Mouse (Mus musculus) midbrain, embryonic 13.5 days (tissue): ENCODE measurements around the gene Plin5. TPM values are rescaled to one million over a fixed set of nuclear protein-coding genes. Genes with fewer than 3 reads are reported as not detected.
A peak's percentile ranks its signal among the peaks of the same experiment; 100 is the strongest.
"Not testable (repeated sequence)": the region's sequence is repeated elsewhere in the genome, so short reads cannot be mapped to it uniquely, and the experiment has no call there.

Experiments used
- ATAC-seq: fragments of 200-750 bp; cut with Nextera tagmentation; 2 replicates; pipeline ENCODE4 v1.8.0; 2017; ENCODE audit warnings: mild to moderate bottlenecking, moderate TSS enrichment, moderate library complexity
- H3K27ac ChIP-seq: fragments of 300-500 bp; sonication (generic); 2 replicates; pipeline ENCODE4 v1.5.1; 2015; ENCODE audit warnings: inconsistent platforms, mild to moderate bottlenecking, moderate library complexity
- H3K27me3 ChIP-seq: fragments of 300-500 bp; sonication (generic); 2 replicates; pipeline ENCODE4 v1.6.1; 2015; ENCODE audit warnings: mild to moderate bottlenecking, inconsistent platforms
- H3K36me3 ChIP-seq: fragments of 300-500 bp; sonication (generic); 2 replicates; pipeline ENCODE4 v1.6.1; 2015; ENCODE audit warnings: mild to moderate bottlenecking, inconsistent platforms
- H3K4me1 ChIP-seq: fragments of 300-500 bp; sonication (generic); replicated peaks from 2 replicates; pipeline ENCODE4 v1.6.1; 2015; ENCODE audit warnings: inconsistent platforms
- H3K4me2 ChIP-seq: fragments of 300-500 bp; sonication (generic); replicated peaks from 2 replicates; pipeline ENCODE4 v1.6.1; 2015; ENCODE audit warnings: moderate library complexity, mild to moderate bottlenecking, inconsistent platforms
- H3K4me3 ChIP-seq: fragments of 300-500 bp; sonication (generic); replicated peaks from 2 replicates; pipeline ENCODE4 v1.5.1; 2015; ENCODE audit warnings: mild to moderate bottlenecking, inconsistent platforms
- H3K9ac ChIP-seq: fragments of 300-500 bp; sonication (generic); replicated peaks from 2 replicates; pipeline ENCODE4 v1.6.1; 2015; ENCODE audit warnings: mild to moderate bottlenecking, inconsistent platforms
- H3K9me3 ChIP-seq: fragments of 300-500 bp; sonication (generic); 2 replicates; pipeline ENCODE4 v1.6.1; 2016; ENCODE audit warnings: mild to moderate bottlenecking, inconsistent platforms
- WGBS: fragments of 180-500 bp; shearing (Covaris S2); methylation state at CpG from one replicate; pipeline ENCODE4 v1.1.7; 2015; 5-methylcytosine and 5-hydroxymethylcytosine counted together
- polyA plus RNA-seq: library from polyadenylated mRNA; unstranded; fragments of >200 nt; fragmentation: Nextera tagmentation; extraction: Ambion mirVana; gene quantifications from 2 replicates; pipeline ENCODE4 v1.2.1, GENCODE M21; 2015

The Plin5 gene
- polyA plus RNA-seq, 1 experiment from 2014 or later, result 0.43 TPM

- H3K4me3 ChIP-seq, result no peak overlapping the region
- no peak overlapping the region for H3K27ac ChIP-seq
- H3K9me3 ChIP-seq, result no peaks in the 10 kb centered on the region
- H3K36me3 ChIP-seq, result 0 out of 2 replicates have a peak, but pooled peaks cover 1% of the 10 kb centered on the region
- no peak overlapping the region for H3K4me2 ChIP-seq
- peaks cover 17% of the 10 kb centered on the region for H3K27me3 ChIP-seq
- WGBS, result 81% methylated on average over 3 of the region's 3 CpGs
- no peak overlapping the region for H3K9ac ChIP-seq
- H3K4me1 ChIP-seq, result peaks cover 7% of the 10 kb centered on the region
- ATAC-seq, result no peak
Observed at GRCm38 (mm10) chr17:56112743-56113142, 4.7 kb downstream of the Plin5 start.

DNA sequence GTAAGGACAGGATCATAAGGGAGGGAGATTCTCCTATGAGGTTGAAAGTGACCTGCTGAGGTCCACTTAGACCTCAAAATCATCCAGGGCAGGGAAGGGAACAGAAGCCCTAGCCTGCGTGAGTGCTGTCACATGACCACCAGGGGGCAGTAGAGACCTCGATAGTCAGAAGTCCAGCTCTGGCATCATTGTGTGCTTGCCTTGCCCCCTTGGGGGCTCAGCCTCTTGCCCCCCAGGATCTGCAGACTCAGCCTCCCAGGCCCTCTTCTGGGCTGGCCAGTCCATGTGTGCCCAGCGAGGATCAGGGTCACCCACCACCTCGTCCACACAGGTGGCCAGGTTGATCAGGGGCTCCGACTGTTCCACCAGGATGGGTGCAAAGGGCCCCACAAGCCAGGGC lies 5.5 kb downstream of the Plin5 start:
- 45% methylated on average over 5 of the region's 5 CpGs for WGBS
- Histone ChIP-seq H3K27ac (no peak overlapping the region), H3K27me3 (peaks cover 10% of the 10 kb centered on the region), H3K36me3 (0 out of 2 replicates have a peak, but pooled peaks cover 4% of the 10 kb centered on the region), H3K9me3 (no peaks in the 10 kb centered on the region), H3K4me3 (no peak overlapping the region), H3K4me2 (no peak overlapping the region), H3K4me1 (peaks cover under 1% of the 10 kb centered on the region; the same call in 1 of the 2 replicates), H3K9ac (no peak overlapping the region)
- peak; percentile 41 for ATAC-seq

DNA sequence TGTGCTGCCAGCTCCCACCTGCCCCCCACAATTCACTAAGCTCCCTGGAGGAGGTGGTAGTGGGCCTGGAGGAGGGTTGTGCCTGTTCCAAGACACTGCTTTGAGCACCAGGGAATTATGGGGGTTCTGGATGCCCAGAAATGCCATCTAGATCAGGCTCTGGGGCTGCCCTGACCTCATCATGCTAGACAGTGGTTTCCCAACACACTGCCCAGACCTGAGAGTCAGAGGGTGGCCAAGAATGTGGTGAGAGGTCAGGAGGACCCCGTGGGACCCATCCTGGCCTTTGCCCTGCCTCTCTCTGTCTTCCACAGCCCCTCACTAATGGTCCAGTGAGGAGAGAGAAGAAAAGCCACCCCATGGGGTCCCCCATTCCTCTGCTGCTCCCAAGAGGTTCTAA lies 6.4 kb downstream of the Plin5 start:
- H3K27me3 ChIP-seq, result peaks cover 2% of the 10 kb centered on the region; the same call in 1 of the 2 replicates
- 64% methylated on average over 1 of the region's 1 CpGs for WGBS
- no peak overlapping the region for H3K4me2 ChIP-seq
- ATAC-seq, result no peak
- H3K9ac ChIP-seq, result no peak overlapping the region; the same call in 1 of the 2 replicates
- H3K27ac ChIP-seq, result no peak overlapping the region
- no peaks in the 10 kb centered on the region for H3K4me1 ChIP-seq
- no peak overlapping the region for H3K4me3 ChIP-seq
- no peaks in the 10 kb centered on the region for H3K9me3 ChIP-seq
- 0 out of 2 replicates have a peak, but pooled peaks cover 4% of the 10 kb centered on the region for H3K36me3 ChIP-seq

- ATAC-seq, result no peak
- H3K9ac ChIP-seq, result no peak overlapping the region
- no peaks in the 10 kb centered on the region for H3K9me3 ChIP-seq
- no peaks in the 10 kb centered on the region for H3K4me1 ChIP-seq
- H3K36me3 ChIP-seq, result 0 out of 2 replicates have a peak, but pooled peaks cover 4% of the 10 kb centered on the region
- H3K27ac ChIP-seq, result no peak overlapping the region
- no peaks in the 10 kb centered on the region for H3K27me3 ChIP-seq
- WGBS, result 61% methylated on average over 4 of the region's 4 CpGs
- H3K4me3 ChIP-seq, result no peak overlapping the region
- H3K4me2 ChIP-seq, result no peak overlapping the region
Observed at GRCm38 (mm10) chr17:56110571-56110970, 6.8 kb downstream of the Plin5 start.

DNA sequence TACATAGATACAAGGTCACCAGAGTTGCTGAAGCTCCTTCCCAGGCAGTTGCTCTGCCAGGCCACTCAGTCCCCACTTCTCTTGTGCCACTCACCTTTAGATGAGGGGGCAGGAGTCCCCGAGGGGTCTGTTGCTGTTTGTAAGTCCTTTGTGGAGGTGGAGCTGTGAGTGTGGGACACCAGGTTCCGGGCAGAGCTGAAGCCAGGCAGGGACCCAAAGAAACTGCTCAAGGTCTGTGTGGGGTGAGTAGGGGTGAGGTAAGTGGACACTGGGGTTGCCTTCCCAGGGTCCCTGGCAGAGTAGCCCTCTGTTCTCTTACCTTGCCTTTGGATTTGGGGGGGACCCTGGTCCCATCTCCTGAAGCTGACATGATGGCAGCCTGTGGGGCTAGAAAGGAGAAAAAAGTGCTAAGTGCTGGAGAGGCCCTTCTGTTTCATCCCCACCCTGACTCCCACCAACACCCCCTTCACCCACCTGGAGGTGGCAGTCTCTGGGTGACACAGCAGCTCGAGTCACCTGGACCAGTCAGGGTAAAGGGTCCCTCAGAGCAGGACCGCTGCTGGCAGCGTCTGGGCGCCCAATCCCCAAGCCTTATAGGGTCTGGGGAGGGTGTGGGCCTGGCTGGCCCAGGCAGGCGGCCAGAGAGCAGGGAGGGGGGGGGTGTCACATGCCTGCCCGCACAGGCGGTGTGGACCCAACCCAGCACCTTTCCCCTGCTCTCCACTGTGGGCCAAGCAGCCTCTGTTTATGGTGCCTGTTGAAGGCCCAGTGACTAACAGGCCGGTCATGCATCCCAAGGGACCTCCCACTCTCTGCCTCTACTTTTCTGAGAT lies 8.0 kb downstream of the Plin5 start, which contains the start of gene Plin4:
Gene Plin4, minus strand, starts transcription at position 585 of the 833 bp plus-strand sequence.
- H3K36me3 ChIP-seq, result 0 out of 2 replicates have a peak, but pooled peaks cover 4% of the 10 kb centered on the region
- 71% methylated on average over 10 of the region's 10 CpGs for WGBS
- no peak within 1 kb of the TSS for H3K4me3 ChIP-seq
- no peaks in the 10 kb centered on the region for H3K9me3 ChIP-seq
- no peaks in the 10 kb centered on the region for H3K4me1 ChIP-seq
- H3K27ac ChIP-seq, result no peak within 1 kb of the TSS
- H3K27me3 ChIP-seq, result no peaks in the 10 kb centered on the region
- H3K9ac ChIP-seq, result no peak within 1 kb of the TSS
- H3K4me2 ChIP-seq, result no peak within 1 kb of the TSS
- 0 out of 2 replicates have a peak, but pooled peaks have one; percentile 32 for ATAC-seq

DNA sequence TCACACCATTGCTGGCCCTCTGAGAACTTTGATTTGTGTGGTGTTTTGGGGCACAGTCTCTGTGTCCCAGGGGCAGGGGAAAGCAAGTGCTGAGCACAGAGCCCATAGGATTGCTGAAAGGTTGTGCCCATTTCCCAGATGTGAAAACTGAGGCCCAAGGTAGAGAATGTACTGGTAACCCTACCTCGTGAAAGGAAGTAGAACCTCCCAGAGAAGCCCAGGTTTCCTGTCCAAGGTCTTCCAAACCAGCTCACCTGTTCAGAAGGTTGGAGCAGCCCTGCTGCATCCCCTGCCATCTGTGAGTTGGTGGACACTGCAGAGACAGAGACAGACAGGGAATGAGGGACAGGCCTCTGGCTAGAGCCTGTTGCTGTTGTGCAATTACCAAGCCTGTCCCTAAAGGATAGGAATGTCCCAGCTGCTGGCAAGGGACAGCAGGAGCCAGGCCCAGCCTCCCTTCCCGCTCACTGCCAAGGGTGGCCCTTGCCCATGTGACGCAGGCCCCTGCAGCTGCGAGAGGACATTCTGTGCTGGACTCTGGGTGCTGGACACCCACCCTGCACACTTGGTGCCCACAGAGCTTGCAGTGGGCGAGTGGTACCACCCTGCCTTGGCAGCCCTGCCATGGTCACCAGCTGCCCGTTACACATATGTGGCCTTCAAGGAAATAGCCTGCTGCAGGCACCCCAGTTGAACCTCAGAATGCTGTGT lies 8.9 kb downstream of the Plin5 start:
- Histone ChIP-seq H3K4me1 (no peaks in the 10 kb centered on the region), H3K9me3 (no peaks in the 10 kb centered on the region), H3K9ac (no peak overlapping the region), H3K36me3 (peaks cover 10% of the 10 kb centered on the region), H3K4me3 (no peak overlapping the region), H3K4me2 (no peak overlapping the region), H3K27ac (no peak overlapping the region), H3K27me3 (no peaks in the 10 kb centered on the region)
- 80% methylated on average over 6 of the region's 6 CpGs for WGBS
- no peak for ATAC-seq

DNA sequence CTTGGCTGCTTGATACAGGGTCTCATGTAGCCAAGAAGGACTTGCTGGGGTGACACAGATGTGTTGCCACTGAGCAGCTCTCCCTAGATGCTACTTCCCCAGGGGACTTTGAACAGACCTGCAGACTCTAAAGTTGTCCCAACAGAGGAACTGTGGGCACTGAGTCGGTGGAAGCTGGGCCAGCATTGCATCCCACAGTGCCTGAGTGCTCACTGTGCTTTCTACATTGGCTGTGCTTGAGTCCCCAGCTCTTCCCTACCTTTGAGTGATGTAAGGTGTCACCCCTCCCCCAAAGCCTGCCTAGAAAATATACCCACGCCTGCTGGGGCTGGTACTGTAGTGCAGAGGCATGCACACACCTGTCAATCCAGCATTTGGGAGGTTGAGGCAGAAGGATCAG lies 9.7 kb downstream of the Plin5 start:
- Histone ChIP-seq H3K4me1 (no peaks in the 10 kb centered on the region), H3K9me3 (no peaks in the 10 kb centered on the region), H3K4me3 (no peak overlapping the region), H3K36me3 (peaks cover 18% of the 10 kb centered on the region), H3K9ac (no peak overlapping the region), H3K4me2 (no peak overlapping the region), H3K27ac (no peak overlapping the region), H3K27me3 (no peaks in the 10 kb centered on the region)
- 0 out of 2 replicates have a peak, but pooled peaks have one; percentile 17 for ATAC-seq
- WGBS, result 83% methylated on average over 2 of the region's 2 CpGs

- Histone ChIP-seq H3K9ac (no peak overlapping the region), H3K4me2 (no peak overlapping the region), H3K4me1 (no peaks in the 10 kb centered on the region), H3K9me3 (no peaks in the 10 kb centered on the region), H3K4me3 (no peak overlapping the region), H3K36me3 (peaks cover 25% of the 10 kb centered on the region), H3K27me3 (no peaks in the 10 kb centered on the region), H3K27ac (no peak overlapping the region)
- WGBS, result 84% methylated on average over 4 of the region's 4 CpGs
- no peak for ATAC-seq
Observed at GRCm38 (mm10) chr17:56106981-56107380, 10.4 kb downstream of the Plin5 start.

DNA sequence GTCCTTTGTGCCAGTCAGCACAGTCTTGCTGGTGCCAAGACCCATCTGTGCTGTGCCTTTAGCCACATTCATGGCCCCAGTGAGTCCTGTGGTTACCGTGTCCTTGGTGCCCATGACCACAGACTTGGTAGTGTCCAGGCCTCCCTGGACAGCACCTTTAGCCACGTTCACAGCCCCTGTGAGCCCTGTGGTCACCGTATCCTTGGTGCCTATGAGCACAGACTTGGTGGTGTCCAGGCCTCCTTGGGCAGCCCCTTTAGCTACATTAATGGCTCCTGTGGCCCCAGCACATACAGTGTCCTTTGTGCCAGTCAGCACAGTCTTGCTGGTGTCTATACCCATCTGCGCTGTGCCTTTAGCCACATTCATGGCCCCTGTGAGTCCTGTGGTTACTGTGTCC lies 11.0 kb downstream of the Plin5 start:
- H3K27ac ChIP-seq, H3K9me3 ChIP-seq, H3K27me3 ChIP-seq, ATAC-seq, H3K4me2 ChIP-seq, H3K4me3 ChIP-seq, H3K4me1 ChIP-seq, H3K9ac ChIP-seq: not testable (repeated sequence)
- peaks cover 31% of the 10 kb centered on the region for H3K36me3 ChIP-seq
- WGBS, result 97% methylated on average over 4 of the region's 4 CpGs

GRCm38 (mm10) chr17:56104821-56105220 lies 12.6 kb downstream of the Plin5 start:
- H3K27me3 ChIP-seq, H3K4me3 ChIP-seq, H3K4me2 ChIP-seq, H3K27ac ChIP-seq, ATAC-seq, H3K9me3 ChIP-seq, H3K9ac ChIP-seq, H3K4me1 ChIP-seq: not testable (repeated sequence)
- 100% methylated on average over 3 of the region's 5 CpGs for WGBS
- peaks cover 47% of the 10 kb centered on the region for H3K36me3 ChIP-seq

DNA sequence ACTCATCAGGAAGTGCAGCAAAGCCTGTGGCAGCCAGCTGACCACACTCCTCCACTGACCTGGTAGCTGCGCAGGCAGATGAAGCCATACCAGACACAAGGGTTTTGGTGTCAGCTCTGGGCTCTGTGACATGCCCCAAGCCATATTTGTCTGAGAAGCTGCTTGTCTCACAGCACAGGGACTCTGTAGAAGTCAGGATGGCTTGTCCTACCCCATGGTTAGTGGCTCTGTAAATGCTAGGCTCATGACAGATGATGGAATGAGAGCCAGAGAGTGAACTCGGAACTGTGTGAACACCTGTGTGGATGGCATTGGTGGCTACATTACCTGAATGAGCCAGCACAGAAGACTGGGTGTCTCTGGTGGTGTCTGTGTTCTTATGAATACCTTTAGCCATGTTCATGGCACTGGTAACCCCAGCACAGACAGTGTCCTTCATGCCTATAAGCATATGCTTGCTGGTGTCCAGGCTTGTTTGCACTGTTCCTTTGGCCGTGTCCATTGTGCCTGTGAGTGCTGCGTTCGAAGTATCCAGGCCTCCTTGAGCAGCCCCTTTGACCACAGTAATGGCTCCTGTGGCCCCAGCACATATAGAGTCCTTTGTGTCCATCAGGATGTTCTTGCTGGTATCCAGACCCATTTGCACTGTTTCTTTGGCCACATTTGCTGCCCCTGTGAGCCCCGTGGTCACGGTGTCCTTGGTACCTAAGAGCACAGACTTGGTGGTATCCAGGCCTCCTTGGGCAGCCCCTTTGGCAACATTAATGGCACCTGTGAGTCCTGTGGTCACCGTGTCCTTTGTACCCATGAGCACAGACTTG lies 13.7 kb downstream of the Plin5 start:
- Histone ChIP-seq H3K36me3 (peaks cover 58% of the 10 kb centered on the region), H3K9me3 (no peaks in the 10 kb centered on the region), H3K9ac (no peak overlapping the region), H3K4me2 (no peak overlapping the region), H3K4me1 (no peaks in the 10 kb centered on the region), H3K27me3 (no peaks in the 10 kb centered on the region), H3K27ac (no peak overlapping the region), H3K4me3 (no peak overlapping the region)
- no peak for ATAC-seq
- WGBS, result 93% methylated on average over 8 of the region's 8 CpGs
